In genomic region chr2:114059608-114060007, GRCm38 (mm10) we compare ENCODE assay signal across 23 mouse cellular contexts. TPM values are rescaled to one million over a fixed set of nuclear protein-coding genes. Genes with fewer than 3 reads are reported as not detected.
A peak's percentile ranks its signal among the peaks of the same experiment; 100 is the strongest.
DNase-seq lines count a peak whose midpoint lies in the region; ATAC-seq and TF ChIP-seq lines count a peak whose summit lies in the region.
"Had no signal": no experiment of that assay in that cellular context is flagged by ENCODE, and none has a peak within 500 bp of the region (broad histone marks: within the 10 kb centered on the region; RNA-seq: fewer than 3 reads in every experiment).

No protein-coding gene starts in this region.

- no peak overlapping the region for H3K9ac ChIP-seq in heart, embryonic 15.5 days
- H3K9ac ChIP-seq in CH12.LX (ENCODE audit: insufficient read depth, low read depth), result no peak overlapping the region
- H3K9ac ChIP-seq in midbrain, embryonic 15.5 days, result no peak overlapping the region
- H3K9ac ChIP-seq: forebrain, postnatal 0 days; hindbrain, embryonic 12.5 days; hindbrain, embryonic 15.5 days had no signal

- dilution Hi-C loops in CH12.LX (cut with MboI; ENCODE audit: extremely low pct_ligation_motif_present, extremely low pct_unique_long_range_greater_than_20kb, low sequenced_read_pairs), result no loop called here

- peaks cover 10% of the 10 kb centered on the region; the same call in 1 of the 2 replicates for H3K4me1 ChIP-seq in heart, embryonic 15.5 days (replicated peaks)
- H3K4me1 ChIP-seq in CH12.LX (ENCODE audit: control insufficient read depth in 1 of 2, insufficient read depth in 2 of 2), result peaks cover 0 to 9% of the 10 kb centered on the region in 2 experiments; a peak in 1 of 4 replicates
- peaks cover 8% of the 10 kb centered on the region for H3K4me1 ChIP-seq in midbrain, embryonic 15.5 days
- H3K4me1 ChIP-seq: hindbrain, embryonic 15.5 days had no signal

- 19% methylated on average over 1 of the region's 1 CpGs for WGBS in heart, embryonic 15.5 days
- WGBS in midbrain, embryonic 15.5 days, result 65% methylated on average over 1 of the region's 1 CpGs

- no peaks in the 10 kb centered on the region for H3K9me3 ChIP-seq in heart, embryonic 15.5 days (replicated peaks)
- no peaks in the 10 kb centered on the region for H3K9me3 ChIP-seq in CH12.LX (replicated peaks; ENCODE audit: low read length)
- no peaks in the 10 kb centered on the region for H3K9me3 ChIP-seq in midbrain, embryonic 15.5 days
- H3K9me3 ChIP-seq: hindbrain, embryonic 12.5 days; hindbrain, embryonic 15.5 days had no signal

- H3K36me3 ChIP-seq in heart, embryonic 15.5 days, result no peaks in the 10 kb centered on the region
- no peaks in the 10 kb centered on the region for H3K36me3 ChIP-seq in CH12.LX (replicated peaks in 1 of 2; ENCODE audit: control insufficient read depth in 1 of 2, insufficient read depth in 1 of 2, low read length in 1 of 2)
- H3K36me3 ChIP-seq in midbrain, embryonic 15.5 days (replicated peaks), result no peaks in the 10 kb centered on the region
- H3K36me3 ChIP-seq: hindbrain, embryonic 12.5 days; hindbrain, embryonic 15.5 days had no signal

- peak; percentile 18 for DNase-seq in adrenal gland, adult 2 months
- no peak for DNase-seq in adrenal gland, postnatal 10 days
- no peak for DNase-seq in heart, postnatal 25 days (ENCODE audit: low spot score)
- DNase-seq in CH12.LX (ENCODE audit: extremely low read depth), result peak; percentile 7
- no peak for DNase-seq in kidney, postnatal 10 days
- DNase-seq: adrenal gland, adult 8-10 months; adrenal gland, postnatal 36 days; cerebellum, adult 18-20 months; cerebellum, adult 9-10 months; cerebellum, postnatal 14 days; forebrain, postnatal 0 days; gastrocnemius, adult 2 months; gastrocnemius, postnatal 14 days; heart, postnatal 14 days had no signal

- intact Hi-C loops in heart, postnatal 25 days (cut with DNase I), result loop anchor here (5.0 kb wide), 1 partner anchor 73 kb away; no protein-coding TSS in a partner anchor

- no peaks in the 10 kb centered on the region for H3K27me3 ChIP-seq in heart, embryonic 15.5 days
- H3K27me3 ChIP-seq in CH12.LX (replicated peaks), result no peaks in the 10 kb centered on the region
- H3K27me3 ChIP-seq in midbrain, embryonic 15.5 days (replicated peaks), result no peaks in the 10 kb centered on the region
- H3K27me3 ChIP-seq: hindbrain, embryonic 12.5 days; hindbrain, embryonic 15.5 days had no signal

- no peak for TF ChIP-seq CTCF in CH12.LX (conservative IDR thresholded peaks at IDR 0.05 in 1 of 2, IDR thresholded peaks at IDR 0.05 in 1 of 2; ENCODE audit: low read depth in 2 of 2, low read length in 2 of 2)

- H3K79me2 ChIP-seq in CH12.LX (replicated peaks; ENCODE audit: control insufficient read depth, extremely low read depth, insufficient read depth, poor library complexity, severe bottlenecking), result no peaks in the 10 kb centered on the region

- H3K4me2 ChIP-seq in heart, embryonic 15.5 days, result no peak overlapping the region
- no peak overlapping the region for H3K4me2 ChIP-seq in CH12.LX (ENCODE audit: insufficient read depth, low read depth, poor library complexity, severe bottlenecking)
- H3K4me2 ChIP-seq in midbrain, embryonic 15.5 days, result no peak overlapping the region
- H3K4me2 ChIP-seq: heart, embryonic 11.5 days; hindbrain, embryonic 12.5 days; hindbrain, embryonic 15.5 days had no signal

- peak; percentile 77 for TF ChIP-seq EP300 in CH12.LX (IDR thresholded peaks at IDR 0.05; ENCODE audit: low read length)

- no peak for ATAC-seq in heart, embryonic 15.5 days (replicated peaks; ENCODE audit: insufficient number of reproducible peaks, insufficient read depth, low FRiP score, low read depth)
- no peak for ATAC-seq in midbrain, embryonic 15.5 days (replicated peaks)
- ATAC-seq: forebrain, embryonic 14.5 days; forebrain, postnatal 0 days; intestine, postnatal 0 days had no signal

- in situ Hi-C loops in CH12.LX (cut with MboI; ENCODE audit: low pct_ligation_motif_present, low pct_unique_long_range_greater_than_20kb, low sequenced_read_pairs), result loop anchor here (25.0 kb wide), 1 partner anchor 172 kb away; no protein-coding TSS in a partner anchor

- H3K4me3 ChIP-seq in heart, embryonic 15.5 days, result no peak overlapping the region
- no peak overlapping the region for H3K4me3 ChIP-seq in CH12.LX (replicated peaks in 1 of 3; ENCODE audit: low read depth in 2 of 3, low read length in 2 of 3, poor library complexity in 1 of 3)
- H3K4me3 ChIP-seq in midbrain, embryonic 15.5 days, result no peak overlapping the region
- H3K4me3 ChIP-seq: gastrocnemius, adult 2 months; hindbrain, embryonic 12.5 days; hindbrain, embryonic 15.5 days had no signal

- 0 out of 2 replicates have a peak overlapping the region, but pooled peaks have one; percentile 1 for H3K27ac ChIP-seq in heart, embryonic 15.5 days
- H3K27ac ChIP-seq in CH12.LX (ENCODE audit: insufficient read depth, low read depth), result no peak overlapping the region
- no peak overlapping the region for H3K27ac ChIP-seq in midbrain, embryonic 15.5 days
- H3K27ac ChIP-seq: gastrocnemius, adult 2 months; hindbrain, embryonic 12.5 days; hindbrain, embryonic 15.5 days had no signal

- no peak for TF ChIP-seq RAD21 in CH12.LX (IDR thresholded peaks at IDR 0.05; ENCODE audit: low read depth, low read length)

- no peak for TF ChIP-seq POLR2A in CH12.LX (IDR thresholded peaks at IDR 0.05; ENCODE audit: low read depth, low read length)

TF ChIP-seq in CH12.LX, 34 proteins besides CTCF, POLR2A, EP300 and RAD21:
- no peak for TF ChIP-seq MAX (IDR thresholded peaks at IDR 0.05; ENCODE audit: low read length)
- no peak for TF ChIP-seq UBTF (IDR thresholded peaks at IDR 0.05; ENCODE audit: low read depth, low read length)
- no peak for TF ChIP-seq MXI1 (IDR thresholded peaks at IDR 0.05; ENCODE audit: low read depth, low read length)
- no peak for TF ChIP-seq CHD1 (IDR thresholded peaks at IDR 0.05; ENCODE audit: low read depth, low read length)
- TF ChIP-seq PAX5 (IDR thresholded peaks at IDR 0.05; ENCODE audit: low read length), result no peak
- TF ChIP-seq SIN3A (IDR thresholded peaks at IDR 0.05; ENCODE audit: low read length), result no peak
- peak; percentile 87 for TF ChIP-seq ZNF384 (IDR thresholded peaks at IDR 0.05; ENCODE audit: low read depth, low read length)
- TF ChIP-seq TCF12 (IDR thresholded peaks at IDR 0.05; ENCODE audit: low read depth, low read length), result no peak
- TF ChIP-seq ZMIZ1 (IDR thresholded peaks at IDR 0.05; ENCODE audit: low read depth, low read length), result no peak
- no peak for TF ChIP-seq NRF1 (IDR thresholded peaks at IDR 0.05; ENCODE audit: low read depth, low read length)
- TF ChIP-seq KAT2A (IDR thresholded peaks at IDR 0.05; ENCODE audit: insufficient replicate concordance, low read length), result no peak
- no peak for TF ChIP-seq E2F4 (IDR thresholded peaks at IDR 0.05; ENCODE audit: insufficient replicate concordance, low read depth, low read length)
- TF ChIP-seq SMC3 (IDR thresholded peaks at IDR 0.05; ENCODE audit: low read depth, low read length), result no peak
- no peak for TF ChIP-seq ELF1 (IDR thresholded peaks at IDR 0.05; ENCODE audit: low read depth, low read length)
- no peak for TF ChIP-seq MAFK (IDR thresholded peaks at IDR 0.05; ENCODE audit: insufficient replicate concordance, low read length)
- TF ChIP-seq MAZ (IDR thresholded peaks at IDR 0.05; ENCODE audit: low read depth, low read length), result no peak
- TF ChIP-seq BHLHE40 (IDR thresholded peaks at IDR 0.05; ENCODE audit: low read depth, low read length), result no peak
- no peak for TF ChIP-seq ZKSCAN1 (IDR thresholded peaks at IDR 0.05; ENCODE audit: borderline replicate concordance, low read depth, low read length)
- TF ChIP-seq USF2 (conservative IDR thresholded peaks at IDR 0.05; ENCODE audit: low read depth, low read length), result no peak
- no peak for TF ChIP-seq MYC (IDR thresholded peaks at IDR 0.05; ENCODE audit: low read depth, low read length)
- no peak for TF ChIP-seq NELFE (IDR thresholded peaks at IDR 0.05; ENCODE audit: low read depth, low read length)
- no peak for TF ChIP-seq CHD2 (IDR thresholded peaks at IDR 0.05; ENCODE audit: low read length)
- TF ChIP-seq JUND (conservative IDR thresholded peaks at IDR 0.05; ENCODE audit: low read depth, low read length), result peak; percentile 80
- no peak for TF ChIP-seq USF1 (IDR thresholded peaks at IDR 0.05; ENCODE audit: low read depth, low read length)
- TF ChIP-seq GABPA (IDR thresholded peaks at IDR 0.05; ENCODE audit: insufficient replicate concordance, low read depth, low read length), result no peak
- no peak for TF ChIP-seq POLR2AphosphoS2 (IDR thresholded peaks at IDR 0.05; ENCODE audit: low read depth, low read length)
- TF ChIP-seq JUN (IDR thresholded peaks at IDR 0.05; ENCODE audit: insufficient read depth, low read depth, low read length), result peak; percentile 86
- no peak for TF ChIP-seq ZC3H11A (IDR thresholded peaks at IDR 0.05; ENCODE audit: low read depth, low read length)
- no peak; the same call in 1 of the 2 replicates for TF ChIP-seq ETS1 (conservative IDR thresholded peaks at IDR 0.05; ENCODE audit: low read depth, low read length)
- peak; percentile 79 for TF ChIP-seq IRF4 (IDR thresholded peaks at IDR 0.05; ENCODE audit: low read depth, low read length)
- no peak for TF ChIP-seq HCFC1 (IDR thresholded peaks at IDR 0.05; ENCODE audit: low read depth, low read length)

RNA-seq across cellular contexts. Expression of gene Actc1, which starts 6.3 kb away (rescaled TPM):
- total RNA-seq in adrenal gland, adult 2 months (2021), result not detected
- polyA plus RNA-seq in adrenal gland, adult 2 months (2012; rRNA removed), result 0.10 and 0.11 TPM in 2 replicates
- total RNA-seq in adrenal gland, postnatal 10 days (2021), result 10 to 100 TPM in 1 of 2 experiments, 1 to 10 TPM in 1; 8.2 to 14.9 TPM
- 11,796 and 13,111 TPM in 2 replicates for polyA plus RNA-seq in heart, embryonic 15.5 days (2015; fragmentation: Nextera tagmentation; extraction: Ambion mirVana)
- over 10,000 TPM; 16,244 to 16,268 TPM for total RNA-seq in heart, postnatal 25 days (2021)
- total RNA-seq in CH12.LX (2012; rRNA removed) (not detected in 2 replicates), CH12.LX (2014; rRNA removed) (not detected in 2 replicates)
- polyA plus RNA-seq in CH12.LX (2012; ENCODE audit: insufficient read length, low read depth), result not detected in 2 replicates
- 3.0 and 54.5 TPM in 2 replicates for polyA plus RNA-seq in midbrain, embryonic 15.5 days (2015; fragmentation: Nextera tagmentation; extraction: Ambion mirVana)
- total RNA-seq: adrenal gland, adult 8-10 months; adrenal gland, postnatal 36 days; hematopoietic stem cell, adult 5-6 weeks; MEL had no signal

RNA-seq across cellular contexts. Expression of gene Gjd2, which starts 46.2 kb away (rescaled TPM):
- total RNA-seq in adrenal gland, adult 2 months (2021), result 1 to 10 TPM; 2.7 to 7.0 TPM
- polyA plus RNA-seq in adrenal gland, adult 2 months (2012; rRNA removed), result 2.5 and 3.7 TPM in 2 replicates
- 1 to 10 TPM; 9.5 to 9.9 TPM for total RNA-seq in adrenal gland, postnatal 10 days (2021)
- polyA plus RNA-seq in heart, embryonic 15.5 days (2015; fragmentation: Nextera tagmentation; extraction: Ambion mirVana), result 0.06 and 0.51 TPM in 2 replicates
- not detected for total RNA-seq in heart, postnatal 25 days (2021)
- total RNA-seq in CH12.LX (2012; rRNA removed) (not detected in 2 replicates), CH12.LX (2014; rRNA removed) (not detected in 2 replicates)
- polyA plus RNA-seq in CH12.LX (2012; ENCODE audit: insufficient read length, low read depth), result not detected in 2 replicates
- polyA plus RNA-seq in midbrain, embryonic 15.5 days (2015; fragmentation: Nextera tagmentation; extraction: Ambion mirVana), result 9.7 and 10.2 TPM in 2 replicates
- total RNA-seq: gastrocnemius, adult 2 months; gastrocnemius, postnatal 14 days; heart, postnatal 14 days; hematopoietic stem cell, adult 5-6 weeks; MEL had no signal
- polyA plus RNA-seq: heart, embryonic 11.5 days had no signal

Comparison
In these comparisons a context has a peak if more than half of its experiments do, and no peak if none do; other contexts are left out.
1. DNase-seq: peak in adrenal gland, adult 2 months (single experiment) and CH12.LX (single experiment); none in adrenal gland, postnatal 10 days (single experiment), heart, postnatal 25 days (single experiment) and kidney, postnatal 10 days (single experiment).
2. RNA of gene Actc1, which starts 6.3 kb away (total RNA-seq): 16,244 to 16,268 TPM in heart, postnatal 25 days; 8.2 to 14.9 TPM in adrenal gland, postnatal 10 days, not detected in adrenal gland, adult 2 months and not detected in CH12.LX; every median in the first group is over 1,000 times any median in the second.